Mouse (Mus musculus): ENCODE data around the gene Gm4491.
A peak's percentile ranks its signal among the peaks of the same experiment; 100 is the strongest.

The Gm4491 gene

GRCm38 (mm10) chr14:57115823-57116544 lies at the start of gene Gm4491:
TSS of gene Gm4491 (minus strand) at chr14:57115883.
- DNase-seq: no peak

GRCm38 (mm10) chr14:57161833-57162232 lies 46.1 kb upstream of the Gm4491 start:
- no peak for DNase-seq

- DNase-seq: no peak
Measured at GRCm38 (mm10) chr14:57161201-57161600, 45.5 kb upstream of the Gm4491 start.

- no peak for DNase-seq
Measured at GRCm38 (mm10) chr14:57154916-57155315, 39.2 kb upstream of the Gm4491 start.

- DNase-seq: no peak
Measured at GRCm38 (mm10) chr14:57145741-57146140, 30.1 kb upstream of the Gm4491 start.

GRCm38 (mm10) chr14:57135265-57135664 lies 19.6 kb upstream of the Gm4491 start:
- no peak for DNase-seq

DNA sequence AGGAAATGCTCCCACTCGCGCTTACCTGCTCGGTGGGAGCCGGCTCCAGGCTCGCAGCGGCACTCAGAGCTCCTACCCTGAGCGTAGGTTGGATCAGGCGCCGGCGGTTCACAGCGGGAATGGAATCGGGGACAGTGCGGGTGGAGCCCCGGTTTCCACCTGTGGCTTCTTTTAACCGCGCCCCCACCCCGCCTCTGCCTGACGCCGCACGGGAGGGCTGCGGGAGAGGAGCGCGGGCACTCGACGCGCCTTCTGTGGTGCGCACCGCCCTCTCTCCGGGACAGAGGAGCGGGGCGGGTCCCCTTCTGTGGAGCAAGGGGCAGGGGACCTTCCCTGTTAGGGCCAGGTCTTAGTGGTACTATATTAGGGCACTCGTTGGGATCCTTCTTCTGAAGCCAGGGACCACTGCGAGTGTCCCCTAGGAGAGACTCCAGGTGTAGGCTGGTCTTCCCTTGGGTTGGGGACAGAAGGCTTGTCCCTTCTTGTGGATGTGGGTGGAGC lies 17.5 kb upstream of the Gm4491 start, which contains the start of gene Gjb6:
TSS of gene Gjb6 (minus strand) at position 451 of the 501 bp plus-strand sequence.
- no peak for DNase-seq

DNA sequence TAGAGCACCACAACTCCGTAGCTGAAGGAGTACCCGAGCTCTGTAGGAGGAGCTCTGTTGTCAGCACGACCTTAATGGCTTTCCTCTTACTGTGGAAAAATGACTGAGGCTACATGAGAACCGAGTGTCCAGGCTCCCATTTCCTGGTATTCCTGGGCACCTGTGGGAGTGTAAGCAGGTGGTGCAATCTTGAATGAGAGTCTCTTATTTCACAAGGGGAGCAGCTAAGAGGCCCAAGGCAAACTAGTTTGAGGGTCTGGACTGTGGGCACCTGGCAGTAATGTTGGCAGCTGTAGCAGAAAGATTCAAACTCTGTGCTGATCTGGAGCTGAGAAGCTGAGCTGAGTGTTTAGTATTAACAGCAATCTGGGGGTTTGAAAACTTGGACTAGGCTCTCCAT lies 11.7 kb upstream of the Gm4491 start:
- no peak for DNase-seq

DNA sequence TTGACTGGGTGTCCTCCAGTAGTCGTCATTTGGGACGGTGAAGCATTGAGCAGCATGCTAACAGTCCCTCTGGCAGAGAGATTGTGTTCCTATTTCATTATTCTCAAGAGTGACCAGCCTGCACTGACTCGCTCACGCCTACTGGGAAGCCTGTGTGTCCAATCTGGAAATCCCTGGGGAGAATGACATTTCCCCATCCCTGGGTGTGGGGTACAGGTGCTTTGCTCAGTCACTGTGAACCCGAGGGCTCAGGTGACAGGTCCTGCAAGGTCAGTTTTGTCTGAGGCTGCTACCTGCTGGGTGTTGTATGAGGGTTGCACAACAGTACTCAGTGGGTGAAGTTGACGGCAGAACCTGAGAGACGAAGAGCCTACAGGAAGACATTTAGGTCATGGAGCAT lies 6.6 kb upstream of the Gm4491 start:
- DNase-seq: no peak

DNA sequence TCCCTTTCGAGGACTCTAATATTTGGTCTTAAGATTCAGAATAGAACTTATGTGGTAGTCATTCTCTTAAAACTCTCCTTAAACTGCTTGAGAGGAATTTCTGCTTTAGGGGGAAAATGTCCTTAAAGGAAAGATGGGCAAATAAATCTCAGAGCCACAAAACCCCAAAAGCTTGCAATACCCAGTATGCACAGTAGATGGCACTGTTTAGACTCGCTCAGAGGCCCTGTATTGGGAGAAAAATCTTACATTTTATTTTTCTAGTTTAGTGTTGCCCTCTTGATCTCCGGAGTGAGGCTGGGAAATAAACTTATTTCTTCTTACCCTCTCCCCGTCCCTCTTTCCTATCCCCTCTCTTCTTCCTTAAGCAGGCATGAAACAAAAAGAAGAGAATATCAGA lies 6.5 kb downstream of the Gm4491 start:
- DNase-seq: peak; percentile 46 to 53

GRCm38 (mm10) chr14:57107916-57108315 lies 7.8 kb downstream of the Gm4491 start:
- DNase-seq: no peak

DNA sequence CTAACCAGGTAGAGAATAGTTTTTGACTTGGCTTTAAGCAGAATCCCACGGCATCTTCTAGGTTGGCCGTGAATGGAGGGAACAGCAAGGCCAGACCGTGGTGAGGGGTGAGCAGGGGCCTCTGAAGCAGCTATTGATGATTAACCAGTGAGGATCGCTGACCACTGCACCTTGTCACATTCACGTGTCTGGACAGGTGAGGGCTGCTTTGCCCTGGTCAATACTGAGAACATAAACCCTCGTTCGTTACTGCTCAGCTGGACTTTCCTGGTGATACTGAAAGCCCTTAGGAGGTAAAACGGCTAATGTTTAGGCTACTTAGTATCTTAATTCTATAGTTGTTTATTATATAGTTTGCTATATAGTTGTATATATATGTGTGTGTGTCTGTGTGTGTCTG lies 8.6 kb downstream of the Gm4491 start:
- DNase-seq: no peak

GRCm38 (mm10) chr14:57105721-57106120 lies 10.0 kb downstream of the Gm4491 start:
- no peak for DNase-seq

DNA sequence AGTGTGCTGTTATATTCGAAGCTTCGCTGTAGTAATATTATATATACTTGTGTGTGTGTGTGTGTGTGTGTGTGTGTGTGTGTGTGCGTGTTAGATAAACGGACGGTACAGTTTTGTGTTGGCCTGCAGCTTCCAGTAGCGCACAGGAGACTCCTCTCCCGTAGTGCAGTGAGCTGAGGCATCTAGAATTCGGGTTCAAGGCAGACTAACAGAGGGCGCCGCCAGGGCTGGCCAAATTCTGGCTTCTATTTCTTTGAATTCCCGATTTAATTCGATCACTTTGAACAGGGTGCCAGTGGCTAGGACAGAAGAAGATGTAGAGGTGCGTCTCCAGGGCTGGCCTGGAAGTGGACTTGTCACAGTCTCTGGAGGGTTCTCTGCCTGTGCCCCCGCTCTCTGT lies 10.6 kb downstream of the Gm4491 start:
- no peak for DNase-seq

- no peak for DNase-seq
Measured at GRCm38 (mm10) chr14:57104106-57105023, 11.3 kb downstream of the Gm4491 start, which contains the start of gene Gjb2. TSS of gene Gjb2 (minus strand) at chr14:57104702.

DNA sequence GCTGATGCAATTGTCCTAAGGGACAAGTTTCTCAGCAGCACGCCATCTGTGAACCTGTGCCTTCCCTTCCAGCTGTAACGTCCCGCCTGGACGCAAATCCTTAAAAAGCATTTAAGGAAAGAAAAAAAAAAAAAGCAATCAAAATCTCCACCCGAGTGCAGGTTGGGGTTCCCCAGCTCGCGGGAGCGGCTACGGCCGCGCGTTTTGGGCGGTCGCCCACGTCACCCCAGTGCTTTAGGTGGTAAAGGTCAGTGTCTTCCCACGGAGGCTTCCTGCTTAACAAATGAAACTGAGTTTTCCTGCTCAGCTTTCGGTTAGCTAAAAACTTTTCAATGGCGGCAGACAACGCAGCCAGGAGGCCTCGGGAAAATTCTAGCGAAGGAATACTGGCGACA lies 12.0 kb downstream of the Gm4491 start:
- DNase-seq: no peak

GRCm38 (mm10) chr14:57103121-57103520 lies 12.6 kb downstream of the Gm4491 start:
- no peak for DNase-seq

DNA sequence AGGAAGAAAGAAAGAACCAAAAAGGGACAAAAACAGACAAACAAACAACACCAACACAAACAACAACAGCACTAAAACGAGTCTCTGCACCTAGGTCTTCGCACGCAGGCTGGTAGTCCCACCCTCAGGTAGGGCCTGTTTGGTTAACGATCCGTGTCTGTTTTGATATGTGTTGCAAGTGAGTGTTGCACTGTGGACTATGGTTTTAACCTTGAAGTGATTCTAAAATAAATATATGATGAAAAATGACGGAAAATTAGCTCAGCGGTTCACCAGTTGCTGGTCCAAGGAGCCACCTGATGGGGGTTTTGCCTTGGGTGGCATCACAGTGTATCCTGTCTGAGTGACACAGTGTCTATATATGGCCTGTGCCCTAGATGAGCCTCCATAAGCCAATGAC lies 14.1 kb downstream of the Gm4491 start:
- DNase-seq: no peak

- DNase-seq: no peak
Measured at GRCm38 (mm10) chr14:57095855-57096254, 19.8 kb downstream of the Gm4491 start.

DNA sequence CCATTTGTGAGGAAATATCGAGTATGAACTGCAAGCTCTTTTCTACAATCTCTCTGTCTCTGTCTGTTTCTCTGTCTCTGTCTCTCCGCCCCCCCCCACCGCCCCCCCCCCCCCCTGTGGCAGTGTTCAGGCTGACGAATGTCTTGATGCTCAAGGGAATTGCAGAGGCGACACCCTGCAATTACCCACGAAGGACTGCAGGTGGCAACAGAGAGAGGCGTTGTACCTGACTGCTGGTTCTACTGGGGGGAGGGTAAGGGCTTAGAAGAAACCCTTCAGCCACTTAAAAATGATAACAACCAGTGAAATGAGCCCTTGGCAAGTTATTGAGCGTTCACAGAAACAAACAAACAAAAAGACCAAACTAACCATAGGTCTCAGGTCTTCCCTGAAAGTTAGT lies 22.7 kb downstream of the Gm4491 start:
- peak; percentile 30 to 31 for DNase-seq

DNA sequence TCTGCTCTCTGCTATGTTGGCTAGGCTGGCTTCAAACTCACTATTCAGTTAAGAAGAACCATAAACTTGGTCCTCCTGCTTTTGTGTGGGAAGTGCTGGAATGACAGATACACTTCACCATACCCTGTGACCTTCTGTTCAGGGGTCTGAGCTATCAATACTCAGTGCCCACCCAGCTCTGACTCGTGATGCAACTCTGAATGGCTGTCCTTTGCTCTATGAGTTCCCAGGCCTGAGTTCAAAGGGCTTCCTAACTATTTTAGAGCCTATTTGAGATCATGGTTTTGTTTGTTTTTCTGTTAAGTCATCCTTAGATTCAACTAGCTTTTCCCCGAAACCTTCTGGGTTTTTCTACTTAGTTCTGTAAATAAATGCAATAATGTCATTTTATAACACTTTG lies 25.7 kb downstream of the Gm4491 start:
- DNase-seq: no peak

GRCm38 (mm10) chr14:57089107-57089506 lies 26.6 kb downstream of the Gm4491 start:
- no peak for DNase-seq

DNA sequence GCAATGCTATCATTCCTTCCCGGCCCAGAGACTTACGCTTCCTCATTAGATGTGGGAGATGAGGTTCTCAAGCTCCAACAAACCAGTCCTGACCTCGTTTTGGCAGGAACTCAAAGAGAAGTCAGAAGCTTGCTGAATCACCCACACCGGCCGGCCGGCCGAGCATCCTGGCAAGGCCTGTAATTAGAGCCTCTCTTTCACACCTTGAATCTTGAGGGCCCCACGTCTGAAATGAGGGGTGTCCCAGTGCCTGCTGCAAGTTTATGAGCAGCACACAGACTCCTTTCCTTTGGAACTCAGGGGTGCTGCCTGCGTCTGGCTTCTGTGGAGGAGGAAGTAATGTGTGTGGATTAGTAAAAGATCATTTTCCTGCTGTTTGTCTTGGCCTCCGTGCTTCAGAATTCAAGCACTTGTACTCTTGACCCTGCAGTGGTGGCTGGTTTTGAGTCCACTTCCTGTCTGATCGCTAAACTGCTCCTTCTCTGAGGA lies 31.5 kb downstream of the Gm4491 start:
- no peak for DNase-seq

DNA sequence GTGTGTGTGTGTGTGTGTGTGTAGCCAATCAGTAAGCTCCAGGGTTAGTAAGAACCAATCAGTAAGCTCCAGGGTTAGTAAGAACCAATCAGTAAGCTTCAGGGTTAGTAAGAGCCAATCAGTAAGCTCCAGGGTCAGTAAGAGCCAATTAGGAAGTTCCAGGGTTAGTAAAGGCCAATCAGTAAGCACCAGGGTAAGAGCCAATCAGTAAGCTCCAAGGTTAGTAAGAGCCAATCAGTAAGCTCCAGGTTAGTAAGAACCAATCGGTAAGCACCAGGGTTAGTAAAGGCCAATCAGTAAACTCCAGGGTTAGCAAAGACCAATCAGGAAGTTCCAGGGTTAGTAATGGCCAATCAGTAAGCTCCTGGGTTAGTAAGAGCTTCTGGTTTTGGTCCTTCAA lies 32.8 kb downstream of the Gm4491 start:
- DNase-seq: no peak
